Mouse (Mus musculus) heart, embryonic 13.5 days (tissue): ENCODE measurements around the gene Taldo1. TPM values are rescaled to one million over a fixed set of nuclear protein-coding genes. Genes with fewer than 3 reads are reported as not detected.

Experiments
- ATAC-seq: fragments of 200-750 bp; cut with Nextera tagmentation; 2 replicates; pipeline ENCODE4 v1.8.0; 2017; ENCODE audit warnings: moderate TSS enrichment; ENCODE audit not compliant: insufficient number of reproducible peaks, low FRiP score, low TSS enrichment; ENCODE audit errors: extremely low read depth
- H3K27ac ChIP-seq: fragments of 300-500 bp; sonication (generic); replicated peaks from 2 replicates; pipeline ENCODE4 v1.5.1; 2015; ENCODE audit warnings: moderate library complexity, mild to moderate bottlenecking, inconsistent platforms
- H3K27me3 ChIP-seq: fragments of 300-500 bp; sonication (generic); replicated peaks from 2 replicates; pipeline ENCODE4 v1.6.1; 2015; ENCODE audit warnings: mild to moderate bottlenecking, inconsistent platforms
- H3K36me3 ChIP-seq: fragments of 300-500 bp; sonication (generic); 2 replicates; pipeline ENCODE4 v1.6.1; 2015; ENCODE audit warnings: mild to moderate bottlenecking, inconsistent platforms
- H3K4me1 ChIP-seq: fragments of 300-500 bp; sonication (generic); 2 replicates; pipeline ENCODE4 v1.6.1; 2015; ENCODE audit warnings: inconsistent platforms
- H3K4me2 ChIP-seq: fragments of 300-500 bp; sonication (generic); 2 replicates; pipeline ENCODE4 v1.6.1; 2015; ENCODE audit warnings: inconsistent platforms, mild to moderate bottlenecking, moderate library complexity
- H3K4me3 ChIP-seq: fragments of 300-500 bp; sonication (generic); 2 replicates; pipeline ENCODE4 v1.5.1; 2015; ENCODE audit warnings: moderate library complexity, mild to moderate bottlenecking, inconsistent platforms
- H3K9ac ChIP-seq: fragments of 300-500 bp; sonication (generic); 2 replicates; pipeline ENCODE4 v1.6.1; 2015; ENCODE audit warnings: inconsistent platforms, mild to moderate bottlenecking, moderate library complexity
- H3K9me3 ChIP-seq: fragments of 300-500 bp; sonication (generic); 2 replicates; pipeline ENCODE4 v1.6.1; 2016; ENCODE audit warnings: inconsistent platforms
- WGBS: fragments of 180-500 bp; shearing (Covaris S2); methylation state at CpG from one replicate; pipeline ENCODE4 v1.1.7; 2015; ENCODE audit warnings: mixed read lengths; 5-methylcytosine and 5-hydroxymethylcytosine counted together
- polyA plus RNA-seq: library from polyadenylated mRNA; unstranded; fragments of >200 nt; fragmentation: Nextera tagmentation; extraction: Ambion mirVana; gene quantifications from 2 replicates; pipeline ENCODE4 v1.2.1, GENCODE M21; 2015

The Taldo1 gene
- polyA plus RNA-seq, 1 experiment from 2014 or later, result 250 TPM

- peaks cover 59% of the 10 kb centered on the region for H3K36me3 ChIP-seq
These were observed 44.5 kb downstream of the Taldo1 start for GRCm38 (mm10) chr7:141436523-141436892.

GRCm38 (mm10) chr7:141437178-141438120 lies 45.5 kb downstream of the Taldo1 start, which contains the start of gene Slc25a22:
Gene Slc25a22 (minus strand): TSS chr7:141437892.
- Histone ChIP-seq H3K4me1 (peaks cover 56% of the 10 kb centered on the region), H3K9ac (peak within 1 kb of the TSS; percentile 90), H3K4me3 (peak within 1 kb of the TSS; percentile 77), H3K9me3 (no peaks in the 10 kb centered on the region), H3K27ac (peak within 1 kb of the TSS; percentile 62), H3K27me3 (no peaks in the 10 kb centered on the region), H3K36me3 (peaks cover 57% of the 10 kb centered on the region), H3K4me2 (peak within 1 kb of the TSS; percentile 96)
- 6% methylated on average over 53 of the region's 53 CpGs for WGBS
- peak; percentile 58; the same call in 1 of the 2 replicates for ATAC-seq

More at GRCm38 (mm10) chr7:141436523-141436892, 44.5 kb downstream of the Taldo1 start:
- no peak for ATAC-seq
- peak overlapping the region; percentile 90 for H3K9ac ChIP-seq
- no peak overlapping the region for H3K27ac ChIP-seq
- H3K27me3 ChIP-seq, result no peaks in the 10 kb centered on the region
- peak overlapping the region; percentile 77 for H3K4me3 ChIP-seq
- H3K4me2 ChIP-seq, result peak overlapping the region; percentile 96
- H3K9me3 ChIP-seq, result no peaks in the 10 kb centered on the region
- H3K4me1 ChIP-seq, result peaks cover 50% of the 10 kb centered on the region
- WGBS, result 64% methylated on average over 2 of the region's 2 CpGs

- Histone ChIP-seq H3K4me1 (peaks cover 66% of the 10 kb centered on the region), H3K9me3 (no peaks in the 10 kb centered on the region), H3K9ac (no peak overlapping the region)
These were observed 46.4 kb downstream of the Taldo1 start for GRCm38 (mm10) chr7:141438201-141438968.

GRCm38 (mm10) chr7:141439140-141439679 lies 47.2 kb downstream of the Taldo1 start:
- Histone ChIP-seq H3K9me3 (no peaks in the 10 kb centered on the region), H3K4me1 (peaks cover 65% of the 10 kb centered on the region), H3K27me3 (no peaks in the 10 kb centered on the region), H3K36me3 (peaks cover 43% of the 10 kb centered on the region), H3K27ac (no peak overlapping the region), H3K9ac (no peak overlapping the region), H3K4me2 (no peak overlapping the region), H3K4me3 (no peak overlapping the region)
- no peak for ATAC-seq
- WGBS, result 93% methylated on average over 10 of the region's 10 CpGs

More at GRCm38 (mm10) chr7:141438201-141438968, 46.4 kb downstream of the Taldo1 start:
- Histone ChIP-seq H3K36me3 (peaks cover 48% of the 10 kb centered on the region), H3K27me3 (no peaks in the 10 kb centered on the region), H3K4me2 (no peak overlapping the region), H3K27ac (no peak overlapping the region), H3K4me3 (no peak overlapping the region)
- ATAC-seq, result no peak
- 89% methylated on average over 12 of the region's 12 CpGs for WGBS

GRCm38 (mm10) chr7:141439811-141440210 lies 47.8 kb downstream of the Taldo1 start:
- no peak for ATAC-seq
- Histone ChIP-seq H3K4me1 (peaks cover 61% of the 10 kb centered on the region), H3K4me3 (no peak overlapping the region), H3K27me3 (no peaks in the 10 kb centered on the region), H3K36me3 (peaks cover 43% of the 10 kb centered on the region), H3K27ac (no peak overlapping the region), H3K9me3 (no peaks in the 10 kb centered on the region), H3K4me2 (no peak overlapping the region), H3K9ac (no peak overlapping the region)
- 93% methylated on average over 11 of the region's 11 CpGs for WGBS

GRCm38 (mm10) chr7:141440613-141441012 lies 48.6 kb downstream of the Taldo1 start:
- no peak overlapping the region for H3K4me2 ChIP-seq
- H3K36me3 ChIP-seq, result peaks cover 43% of the 10 kb centered on the region
- no peak overlapping the region for H3K27ac ChIP-seq
- no peak for ATAC-seq
- H3K4me1 ChIP-seq, result peaks cover 55% of the 10 kb centered on the region
- H3K9me3 ChIP-seq, result no peaks in the 10 kb centered on the region
- no peak overlapping the region for H3K4me3 ChIP-seq
- H3K27me3 ChIP-seq, result no peaks in the 10 kb centered on the region
- 23% methylated on average over 6 of the region's 6 CpGs for WGBS
- no peak overlapping the region for H3K9ac ChIP-seq

- H3K4me1 ChIP-seq, result peaks cover 47% of the 10 kb centered on the region
- ATAC-seq, result no peak
- H3K4me2 ChIP-seq, result no peak overlapping the region
- no peaks in the 10 kb centered on the region for H3K27me3 ChIP-seq
- WGBS, result 90% methylated on average over 9 of the region's 9 CpGs
- H3K36me3 ChIP-seq, result peaks cover 43% of the 10 kb centered on the region
- no peak overlapping the region for H3K27ac ChIP-seq
- H3K9ac ChIP-seq, result 0 out of 2 replicates have a peak overlapping the region, but pooled peaks have one; percentile 24
- H3K9me3 ChIP-seq, result no peaks in the 10 kb centered on the region
- no peak overlapping the region for H3K4me3 ChIP-seq
These were observed 49.5 kb downstream of the Taldo1 start for GRCm38 (mm10) chr7:141441460-141441859.

GRCm38 (mm10) chr7:141442199-141442598 lies 50.2 kb downstream of the Taldo1 start:
- WGBS, result 91% methylated on average over 13 of the region's 13 CpGs
- H3K4me3 ChIP-seq, result peak overlapping the region; percentile 59
- peak overlapping the region; percentile 86 for H3K4me2 ChIP-seq

GRCm38 (mm10) chr7:141443081-141443821 lies 51.3 kb downstream of the Taldo1 start:
- WGBS, result 21% methylated on average over 12 of the region's 12 CpGs
- H3K36me3 ChIP-seq, result peaks cover 38% of the 10 kb centered on the region
- peak overlapping the region; percentile 86 for H3K4me2 ChIP-seq
- peak overlapping the region; percentile 59 for H3K4me3 ChIP-seq
- no peaks in the 10 kb centered on the region for H3K27me3 ChIP-seq
- peak overlapping the region; percentile 48 for H3K27ac ChIP-seq
- H3K9me3 ChIP-seq, result no peaks in the 10 kb centered on the region
- ATAC-seq, result no peak
- peak overlapping the region; percentile 79 for H3K9ac ChIP-seq
- peaks cover 44% of the 10 kb centered on the region for H3K4me1 ChIP-seq

More at GRCm38 (mm10) chr7:141442199-141442598, 50.2 kb downstream of the Taldo1 start:
- peak overlapping the region; percentile 79 for H3K9ac ChIP-seq
- H3K27me3 ChIP-seq, result no peaks in the 10 kb centered on the region
- H3K9me3 ChIP-seq, result no peaks in the 10 kb centered on the region
- no peak overlapping the region for H3K27ac ChIP-seq
- peaks cover 43% of the 10 kb centered on the region for H3K36me3 ChIP-seq
- no peak for ATAC-seq
- H3K4me1 ChIP-seq, result peaks cover 44% of the 10 kb centered on the region

- Histone ChIP-seq H3K9me3 (no peaks in the 10 kb centered on the region), H3K27me3 (no peaks in the 10 kb centered on the region), H3K4me2 (peak within 1 kb of the TSS; percentile 86), H3K27ac (peak within 1 kb of the TSS; percentile 76), H3K9ac (peak within 1 kb of the TSS; percentile 79), H3K4me1 (peaks cover 50% of the 10 kb centered on the region), H3K36me3 (peaks cover 38% of the 10 kb centered on the region), H3K4me3 (peak within 1 kb of the TSS; percentile 59)
- WGBS, result under 1% methylated on average over 25 of the region's 25 CpGs
- no peak for ATAC-seq
These were observed 51.8 kb downstream of the Taldo1 start, which contains the start of gene Pidd1 for GRCm38 (mm10) chr7:141443828-141444237. Gene Pidd1 (minus strand): TSS chr7:141444025.
